Mouse (Mus musculus) midbrain, postnatal 0 days (tissue): Measurements from ENCODE around the gene Chst15. TPM values are rescaled to one million over a fixed set of nuclear protein-coding genes. Genes with fewer than 3 reads are reported as not detected.

Experiments used
- ATAC-seq: fragments of 200-750 bp; cut with Nextera tagmentation; 2 replicates; pipeline ENCODE4 v1.8.0; 2017; ENCODE audit warnings: moderate number of reproducible peaks, mild to moderate bottlenecking, moderate TSS enrichment, moderate library complexity; ENCODE audit not compliant: low FRiP score
- DNase-seq: peaks from one replicate; pipeline ENCODE4 v3.0.0-alpha.2; 2015; ENCODE audit warnings: low spot score
- H3K27ac ChIP-seq: fragments of 300-500 bp; sonication (generic); 2 replicates; pipeline ENCODE4 v1.5.1; 2014; ENCODE audit warnings: low read depth, mild to moderate bottlenecking, low read length, mixed read lengths
- H3K27me3 ChIP-seq: fragments of 300-500 bp; sonication (generic); 2 replicates; pipeline ENCODE4 v1.6.1; 2014; ENCODE audit warnings: low read length, control low read depth, mixed read lengths; ENCODE audit not compliant: insufficient read depth
- H3K36me3 ChIP-seq: fragments of 300-500 bp; sonication (generic); 2 replicates; pipeline ENCODE4 v1.6.1; 2014; ENCODE audit warnings: low read length, control low read depth, mixed read lengths; ENCODE audit not compliant: insufficient read depth
- H3K4me1 ChIP-seq: fragments of 300-500 bp; sonication (generic); 2 replicates; pipeline ENCODE4 v1.6.1; 2014; ENCODE audit warnings: mild to moderate bottlenecking, control low read depth, antibody characterized with exemption, low read length, mixed read lengths; ENCODE audit not compliant: insufficient read depth
- H3K4me2 ChIP-seq: fragments of 300-500 bp; sonication (generic); 2 replicates; pipeline ENCODE4 v1.6.1; 2014; ENCODE audit warnings: low read depth, mild to moderate bottlenecking, low read length, mixed read lengths; ENCODE audit not compliant: poor library complexity, severe bottlenecking
- H3K4me3 ChIP-seq: fragments of 300-500 bp; sonication (generic); 2 replicates; pipeline ENCODE4 v1.5.1; 2014; ENCODE audit warnings: low read depth, mild to moderate bottlenecking, low read length, moderate library complexity
- H3K9ac ChIP-seq: fragments of 300-500 bp; sonication (generic); replicated peaks from 2 replicates; pipeline ENCODE4 v1.6.1; 2014; ENCODE audit warnings: mild to moderate bottlenecking, low read length, moderate library complexity, mixed read lengths; ENCODE audit not compliant: poor library complexity, severe bottlenecking
- H3K9me3 ChIP-seq: fragments of 300-500 bp; sonication (generic); 2 replicates; pipeline ENCODE4 v1.6.1; 2016; ENCODE audit warnings: low read length, control low read depth
- CTCF ChIP-seq: IDR thresholded peaks from 2 replicates; pipeline ENCODE4 v1.5.1; 2016; ENCODE audit warnings: antibody characterized with exemption, mild to moderate bottlenecking
- WGBS: fragments of 180-500 bp; shearing (Covaris S2); extraction: QIAGEN DNeasy Blood & Tissue Kit; methylation state at CpG from one replicate; pipeline ENCODE4 v1.1.7; 2014; 5-methylcytosine and 5-hydroxymethylcytosine counted together
- polyA plus RNA-seq: library from polyadenylated mRNA; unstranded; fragments of >200 nt; fragmentation: Nextera tagmentation; extraction: Ambion mirVana; gene quantifications from 2 replicates; pipeline ENCODE4 v1.2.1, GENCODE M21; 2015
- total RNA-seq: library from RNA; depleted of rRNA; stranded (reverse); fragments of >200 nt; gene quantifications from 2 replicates; pipeline ENCODE4 v1.2.3, GENCODE M21; 2014

Chst15 gene
- total and polyA plus RNA-seq, 2 experiments from 2014 or later: 8.4 to 21.9 TPM

DNA sequence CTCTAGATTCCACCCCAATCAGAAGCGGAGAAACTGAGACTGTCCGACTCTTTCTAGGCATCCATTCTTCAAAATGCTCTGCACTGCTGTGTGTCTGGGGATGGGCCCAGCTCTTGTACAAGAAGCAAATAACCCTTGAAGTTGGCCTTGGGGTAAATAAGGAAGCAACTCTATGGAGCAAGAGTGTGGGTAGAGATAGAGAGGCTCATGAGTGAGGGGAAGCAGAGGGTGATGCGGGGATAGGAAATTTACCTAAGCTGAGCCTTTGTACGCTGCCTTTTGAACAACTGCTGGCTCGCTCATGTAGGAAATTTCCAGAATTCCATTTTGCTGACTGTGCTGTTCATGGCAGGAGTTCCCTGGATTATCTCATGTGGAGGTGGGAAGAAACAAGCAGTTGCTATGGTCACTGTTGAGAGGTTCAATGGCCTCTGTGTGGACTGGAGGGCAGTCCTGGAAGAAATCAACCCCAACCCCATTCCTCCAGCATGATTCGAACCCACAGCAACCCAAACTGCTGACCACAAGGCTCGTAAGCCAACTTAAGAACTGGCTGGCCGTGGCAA lies 89.9 kb downstream of the Chst15 start:
- H3K36me3 ChIP-seq: no peaks in the 10 kb centered on the region
- no peaks in the 10 kb centered on the region for H3K27me3 ChIP-seq
- no peak for TF ChIP-seq CTCF
- 80% methylated on average over 8 of the region's 8 CpGs for WGBS
- H3K9ac ChIP-seq: no peak overlapping the region
- no peak overlapping the region for H3K27ac ChIP-seq
- H3K4me3 ChIP-seq: no peak overlapping the region
- DNase-seq (no peak), ATAC-seq (no peak)
- no peak overlapping the region for H3K4me2 ChIP-seq
- H3K4me1 ChIP-seq: no peaks in the 10 kb centered on the region
- H3K9me3 ChIP-seq: no peaks in the 10 kb centered on the region

DNA sequence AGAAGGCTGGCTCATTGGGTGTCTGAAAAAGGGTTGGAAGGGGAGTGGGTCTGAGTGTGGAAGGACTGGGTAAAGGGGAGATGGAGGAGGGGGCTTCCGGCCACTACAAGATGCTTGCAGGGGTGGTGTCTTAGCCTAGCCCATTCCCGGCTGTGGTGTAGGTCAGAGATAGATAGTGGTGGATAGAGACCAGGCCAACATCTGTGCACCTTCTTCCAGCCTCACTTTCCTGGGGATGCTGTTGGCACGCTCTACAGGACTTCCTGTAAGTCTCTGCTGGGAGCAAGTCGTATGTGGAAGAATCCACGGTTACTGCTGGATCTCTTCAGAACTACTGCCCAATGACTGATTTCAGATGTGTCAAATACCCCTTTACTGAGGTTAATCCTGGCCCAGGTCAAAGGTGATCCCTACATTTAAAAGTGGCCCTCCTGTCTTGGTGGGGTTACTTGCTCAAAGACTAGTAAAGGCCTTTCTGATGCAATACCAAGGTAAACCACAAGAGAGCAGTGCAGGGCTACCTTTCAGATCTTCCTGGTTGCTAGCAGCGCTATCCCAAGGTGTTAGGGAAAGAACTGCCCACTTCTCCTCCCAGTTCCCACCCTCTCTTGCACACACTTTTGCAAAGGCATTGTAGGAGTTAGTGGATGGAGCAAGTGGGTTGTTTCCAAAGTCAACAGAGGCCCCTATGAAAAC lies 90.5 kb downstream of the Chst15 start:
- Histone ChIP-seq H3K4me2 (no peak overlapping the region), H3K9ac (no peak overlapping the region), H3K27me3 (no peaks in the 10 kb centered on the region), H3K36me3 (no peaks in the 10 kb centered on the region), H3K27ac (no peak overlapping the region), H3K4me1 (no peaks in the 10 kb centered on the region), H3K4me3 (no peak overlapping the region), H3K9me3 (no peaks in the 10 kb centered on the region)
- DNase-seq: peak; percentile 92
- peak; percentile 99 for TF ChIP-seq CTCF
- ATAC-seq: no peak
- 66% methylated on average over 6 of the region's 6 CpGs for WGBS

DNA sequence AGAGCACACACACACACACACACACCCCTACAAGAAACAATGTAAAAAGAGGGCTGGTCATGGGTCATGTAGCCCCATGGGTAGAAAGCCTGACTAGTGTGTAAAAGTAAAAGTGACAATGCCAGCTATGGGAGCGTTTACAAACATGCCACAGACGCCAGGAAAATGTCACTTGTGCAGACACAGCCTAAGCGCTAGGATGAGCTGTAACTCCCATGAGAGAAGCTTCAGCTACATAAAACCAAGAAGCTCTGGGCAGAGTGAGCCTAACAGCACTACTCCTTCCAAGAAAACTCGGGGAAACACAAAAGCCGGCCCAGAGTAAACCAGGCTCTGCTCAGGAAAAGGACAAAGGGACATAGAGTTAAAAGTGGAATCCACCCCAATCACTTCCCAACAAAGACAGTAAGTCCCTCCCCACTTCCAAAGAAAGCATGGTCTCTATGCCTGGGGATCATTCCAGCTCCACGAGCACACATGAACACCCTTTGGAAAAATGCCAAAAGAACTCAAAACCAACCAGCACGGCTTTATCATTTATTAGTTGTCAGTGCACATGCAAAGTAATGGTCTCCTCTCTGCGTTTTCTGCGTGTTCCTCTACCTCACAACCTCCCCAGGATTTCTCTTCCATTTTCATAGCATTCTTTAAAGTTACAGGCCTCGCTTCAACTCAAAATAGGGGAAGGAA lies 93.4 kb downstream of the Chst15 start:
- no peak for ATAC-seq
- no peak overlapping the region for H3K4me3 ChIP-seq
- no peaks in the 10 kb centered on the region for H3K4me1 ChIP-seq
- H3K4me2 ChIP-seq: no peak overlapping the region
- no peaks in the 10 kb centered on the region for H3K27me3 ChIP-seq
- no peak overlapping the region for H3K9ac ChIP-seq
- no peaks in the 10 kb centered on the region for H3K9me3 ChIP-seq
- TF ChIP-seq CTCF: no peak
- H3K36me3 ChIP-seq: no peaks in the 10 kb centered on the region
- DNase-seq: peak; percentile 58
- no peak overlapping the region for H3K27ac ChIP-seq
- WGBS: 46% methylated on average over 10 of the region's 10 CpGs

DNA sequence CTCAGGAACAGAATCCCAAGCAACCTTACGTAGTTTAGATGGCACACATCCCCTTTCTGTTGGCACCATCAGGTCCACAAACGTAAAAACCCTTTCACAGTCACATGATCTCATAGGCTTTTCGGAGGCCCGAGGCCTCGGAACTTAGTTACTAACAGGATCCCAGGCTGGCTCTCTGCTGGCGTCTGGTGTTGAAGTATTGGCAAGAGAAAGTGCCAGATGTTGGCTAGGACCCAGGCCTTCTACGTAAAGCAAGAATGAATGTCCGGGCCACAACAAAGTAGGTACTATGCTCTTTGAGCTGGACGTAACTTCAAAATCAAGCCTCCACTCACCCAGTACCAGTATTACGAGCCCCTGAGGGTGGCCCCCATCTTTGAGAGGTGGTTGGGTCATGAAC lies 103.0 kb downstream of the Chst15 start:
- Histone ChIP-seq H3K4me1 (peaks cover 8% of the 10 kb centered on the region; the same call in 1 of the 2 replicates), H3K4me3 (no peak overlapping the region), H3K4me2 (no peak overlapping the region), H3K27me3 (no peaks in the 10 kb centered on the region), H3K9me3 (no peaks in the 10 kb centered on the region), H3K36me3 (no peaks in the 10 kb centered on the region), H3K9ac (no peak overlapping the region), H3K27ac (no peak overlapping the region)
- DNase-seq (peak; percentile 42), ATAC-seq (no peak)
- 63% methylated on average over 10 of the region's 10 CpGs for WGBS
- no peak for TF ChIP-seq CTCF

DNA sequence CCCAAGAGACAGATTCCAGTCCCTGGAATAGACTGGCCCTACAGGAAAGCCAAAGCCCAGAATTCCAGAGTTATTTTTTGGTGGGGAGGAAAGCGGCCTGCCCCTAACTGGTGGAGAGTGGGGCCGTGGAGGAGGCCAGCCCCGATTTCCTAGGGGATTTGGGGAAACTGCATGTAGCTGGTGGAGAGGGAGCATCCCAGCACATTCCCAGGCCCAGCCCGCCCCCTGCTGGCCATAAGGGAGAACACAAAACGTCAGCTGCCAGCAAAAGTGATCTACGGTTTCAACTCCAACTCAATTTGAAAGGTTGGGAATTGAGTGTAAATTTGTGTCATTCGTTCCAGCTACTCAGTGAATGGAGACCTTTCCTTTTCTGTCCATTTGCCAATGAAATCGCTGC lies 103.6 kb downstream of the Chst15 start:
- H3K9ac ChIP-seq: no peak overlapping the region
- ATAC-seq (no peak), DNase-seq (peak; percentile 83)
- H3K27me3 ChIP-seq: no peaks in the 10 kb centered on the region
- no peaks in the 10 kb centered on the region for H3K36me3 ChIP-seq
- no peak overlapping the region for H3K4me2 ChIP-seq
- no peak overlapping the region for H3K4me3 ChIP-seq
- H3K9me3 ChIP-seq: no peaks in the 10 kb centered on the region
- peak; percentile 96 for TF ChIP-seq CTCF
- H3K4me1 ChIP-seq: peaks cover 8% of the 10 kb centered on the region; the same call in 1 of the 2 replicates
- 4% methylated on average over 8 of the region's 8 CpGs for WGBS
- H3K27ac ChIP-seq: no peak overlapping the region
